Mouse (Mus musculus) CH12.LX (cell line): ENCODE results near the gene Mpig6b. TPM values are rescaled to one million over a fixed set of nuclear protein-coding genes. Genes with fewer than 3 reads are reported as not detected.

Experiments used
- DNase-seq: peaks from one replicate; pipeline ENCODE4 v3.0.0-alpha.2; 2013; ENCODE audit errors: extremely low read depth
- H3K27ac ChIP-seq: 2 replicates; pipeline ENCODE4 v1.5.1; 2012; ENCODE audit warnings: low read depth, mild to moderate bottlenecking, control low read depth, moderate library complexity; ENCODE audit not compliant: insufficient read depth
- H3K27me3 ChIP-seq: replicated peaks from 2 replicates; pipeline ENCODE3; 2012; ENCODE audit warnings: inconsistent platforms
- H3K36me3 ChIP-seq, 2 experiments: replicated peaks in 1 of 2; 2 replicates each; pipeline versions ENCODE3 to v1.6.1; 2012; ENCODE audit warnings: inconsistent platforms in 1 of 2, low read length in 1 of 2, mild to moderate bottlenecking in 1 of 2, mixed read lengths in 1 of 2, moderate library complexity in 1 of 2; ENCODE audit not compliant: control insufficient read depth in 1 of 2, insufficient read depth in 1 of 2
- H3K4me1 ChIP-seq, 2 experiments: 2 replicates each; pipeline ENCODE4 v1.6.1; 2012; ENCODE audit warnings: inconsistent platforms in 1 of 2, moderate library complexity in 1 of 2; ENCODE audit not compliant: insufficient read depth in 2 of 2, control insufficient read depth in 1 of 2
- H3K4me2 ChIP-seq: 2 replicates; pipeline ENCODE4 v1.6.1; 2012; ENCODE audit warnings: low read depth, mild to moderate bottlenecking, control low read depth; ENCODE audit not compliant: poor library complexity, insufficient read depth, severe bottlenecking
- H3K4me3 ChIP-seq, 3 experiments: fragments of 150-350 bp in 1 of 3; sonication (generic) in 1 of 3; replicated peaks in 1 of 3; 2 replicates each; pipeline versions ENCODE3 to v1.5.1; 2011 to 2012; ENCODE audit warnings: low read depth in 2 of 3, low read length in 2 of 3, mild to moderate bottlenecking in 2 of 3, moderate library complexity in 2 of 3, control low read depth in 1 of 3, improper control_type of control experiment in 1 of 3, inconsistent platforms in 1 of 3, mixed read lengths in 1 of 3; ENCODE audit not compliant: poor library complexity in 1 of 3
- H3K79me2 ChIP-seq: replicated peaks from 2 replicates; pipeline ENCODE4 v1.6.1; 2012; ENCODE audit warnings: mild to moderate bottlenecking, moderate library complexity; ENCODE audit not compliant: control insufficient read depth, poor library complexity, insufficient read depth, severe bottlenecking; ENCODE audit errors: extremely low read depth
- H3K9ac ChIP-seq: 2 replicates; pipeline ENCODE4 v1.6.1; 2012; ENCODE audit warnings: low read depth, mild to moderate bottlenecking, control low read depth, moderate library complexity; ENCODE audit not compliant: insufficient read depth
- H3K9me3 ChIP-seq: replicated peaks from 2 replicates; pipeline ENCODE3; 2012; ENCODE audit warnings: low read length, inconsistent platforms, mixed read lengths
- CHD1 ChIP-seq: IDR thresholded peaks from 2 replicates; pipeline ENCODE4 v1.6.1; 2012; ENCODE audit warnings: low read depth, low read length, improper control_type of control experiment, inconsistent platforms
- CHD2 ChIP-seq: IDR thresholded peaks from 2 replicates; pipeline ENCODE4 v1.6.1; 2011; ENCODE audit warnings: low read length, improper control_type of control experiment
- CTCF ChIP-seq, 2 experiments: IDR thresholded peaks in 1 of 2; conservative IDR thresholded peaks in 1 of 2; 2 replicates each; pipeline ENCODE4 v1.5.1; 2011 to 2012; ENCODE audit warnings: low read depth in 2 of 2, low read length in 2 of 2, improper control_type of control experiment in 1 of 2, inconsistent platforms in 1 of 2, mild to moderate bottlenecking in 1 of 2, moderate library complexity in 1 of 2
- EP300 ChIP-seq: IDR thresholded peaks from 2 replicates; pipeline ENCODE4 v1.6.1; 2011; ENCODE audit warnings: low read length, improper control_type of control experiment
- ETS1 ChIP-seq: conservative IDR thresholded peaks from 2 replicates; pipeline ENCODE4 v1.6.1; 2012; ENCODE audit warnings: low read depth, mild to moderate bottlenecking, inconsistent platforms, low read length, improper control_type of control experiment, moderate library complexity
- GABPA ChIP-seq: IDR thresholded peaks from 2 replicates; pipeline ENCODE4 v1.6.1; 2012; ENCODE audit warnings: low read depth, low read length, improper control_type of control experiment, inconsistent platforms; ENCODE audit not compliant: insufficient replicate concordance
- IRF4 ChIP-seq: IDR thresholded peaks from 2 replicates; pipeline ENCODE4 v1.6.1; 2014; ENCODE audit warnings: low read depth, mild to moderate bottlenecking, inconsistent platforms, low read length, improper control_type of control experiment
- KAT2A ChIP-seq: IDR thresholded peaks from 2 replicates; pipeline ENCODE4 v1.6.1; 2012; ENCODE audit warnings: low read length, improper control_type of control experiment, inconsistent platforms; ENCODE audit not compliant: insufficient replicate concordance
- MAFK ChIP-seq: IDR thresholded peaks from 2 replicates; pipeline ENCODE4 v1.6.1; 2011; ENCODE audit warnings: low read length, improper control_type of control experiment; ENCODE audit not compliant: insufficient replicate concordance
- MAZ ChIP-seq: IDR thresholded peaks from 2 replicates; pipeline ENCODE4 v1.6.1; 2012; ENCODE audit warnings: low read depth, mild to moderate bottlenecking, inconsistent platforms, low read length, improper control_type of control experiment, moderate library complexity
- MEF2A ChIP-seq: IDR thresholded peaks from 2 replicates; pipeline ENCODE4 v1.6.1; 2014; ENCODE audit warnings: low read depth, mild to moderate bottlenecking, inconsistent platforms, low read length, improper control_type of control experiment, borderline replicate concordance
- MYC ChIP-seq: IDR thresholded peaks from 2 replicates; pipeline ENCODE4 v1.6.1; 2011; ENCODE audit warnings: low read depth, mild to moderate bottlenecking, improper control_type of control experiment, low read length
- NRF1 ChIP-seq: IDR thresholded peaks from 2 replicates; pipeline ENCODE4 v1.6.1; 2014; ENCODE audit warnings: low read depth, mild to moderate bottlenecking, inconsistent platforms, low read length, improper control_type of control experiment, moderate library complexity
- POLR2A ChIP-seq: IDR thresholded peaks from 2 replicates; pipeline ENCODE4 v1.6.1; 2011; ENCODE audit warnings: low read depth, mild to moderate bottlenecking, improper control_type of control experiment, low read length
- RCOR1 ChIP-seq: conservative IDR thresholded peaks from 2 replicates; pipeline ENCODE4 v1.6.1; 2012; ENCODE audit warnings: low read depth, mild to moderate bottlenecking, inconsistent platforms, low read length, improper control_type of control experiment
- SIN3A ChIP-seq: IDR thresholded peaks from 2 replicates; pipeline ENCODE4 v1.6.1; 2012; ENCODE audit warnings: low read length, improper control_type of control experiment, inconsistent platforms
- SMC3 ChIP-seq: IDR thresholded peaks from 2 replicates; pipeline ENCODE4 v1.6.1; 2011; ENCODE audit warnings: low read depth, low read length, improper control_type of control experiment
- UBTF ChIP-seq: IDR thresholded peaks from 2 replicates; pipeline ENCODE4 v1.6.1; 2012; ENCODE audit warnings: low read depth, mild to moderate bottlenecking, inconsistent platforms, low read length, improper control_type of control experiment, moderate library complexity
- USF1 ChIP-seq: IDR thresholded peaks from 2 replicates; pipeline ENCODE4 v1.6.1; 2014; ENCODE audit warnings: low read depth, mild to moderate bottlenecking, inconsistent platforms, low read length, improper control_type of control experiment
- USF2 ChIP-seq: conservative IDR thresholded peaks from 2 replicates; pipeline ENCODE4 v1.6.1; 2011; ENCODE audit warnings: low read depth, low read length, improper control_type of control experiment
- dilution Hi-C: fragments of 300-500 bp; cut with MboI; formaldehyde crosslinking; loops from 2 replicates; pipeline ENCODE4 v1.14.3; 2020; ENCODE audit warnings: low sequenced_read_pairs; ENCODE audit not compliant: extremely low pct_unique_long_range_greater_than_20kb, extremely low pct_ligation_motif_present
- in situ Hi-C: fragments of 300-500 bp; cut with MboI; formaldehyde crosslinking; loops from 3 replicates; pipeline ENCODE4 v1.14.3; 2019; ENCODE audit warnings: low sequenced_read_pairs, low pct_ligation_motif_present, low pct_unique_long_range_greater_than_20kb, mixed read lengths
- polyA plus RNA-seq: library from polyadenylated mRNA; unstranded; fragments of >175 nt; gene quantifications from 2 replicates; pipeline ENCODE4 v1.2.1, GENCODE M21; 2012; ENCODE audit warnings: low read depth; ENCODE audit not compliant: insufficient read length
- total RNA-seq, 2 experiments: library from RNA; depleted of rRNA; stranded (reverse); fragments of 300-350 nt in 1 of 2; fragments of >200 nt in 1 of 2; gene quantifications; 2 replicates each; pipeline ENCODE4 v1.2.3; 2012 to 2014

Gene Mpig6b
- total and polyA plus RNA-seq, 3 experiments = 0.10 TPM; not detected in 2

GRCm38 (mm10) chr17:35080248-35080647 is 14.3 kb upstream of the Mpig6b start:
- Histone ChIP-seq H3K79me2 (no peaks in the 10 kb centered on the region), H3K36me3 (no peaks in the 10 kb centered on the region), H3K4me1 (peaks cover 17 to 22% of the 10 kb centered on the region in 2 experiments), H3K4me3 (no peak overlapping the region), H3K9ac (no peak overlapping the region), H3K4me2 (no peak overlapping the region), H3K27ac (no peak overlapping the region)
- no peak for TF ChIP-seq RCOR1
- no peak for TF ChIP-seq CHD1
- TF ChIP-seq IRF4 = no peak
- no peak for TF ChIP-seq POLR2A
- TF ChIP-seq KAT2A = no peak
- no peak for TF ChIP-seq UBTF
- no peak for TF ChIP-seq ETS1
- no peak for TF ChIP-seq NRF1
- no peak for TF ChIP-seq SIN3A
- no peak for TF ChIP-seq CTCF (conservative IDR thresholded peaks at IDR 0.05 in 1 of 2, IDR thresholded peaks at IDR 0.05 in 1 of 2; ENCODE audit: low read depth in 2 of 2, low read length in 2 of 2)
- no peak for TF ChIP-seq EP300
- no peak for TF ChIP-seq MEF2A
- no peak for TF ChIP-seq SMC3
- no peak for TF ChIP-seq USF2
- TF ChIP-seq GABPA = no peak
- TF ChIP-seq MAZ = no peak
- no peak for TF ChIP-seq CHD2
- TF ChIP-seq MAFK = no peak
- TF ChIP-seq, all 38 proteins: peak for 0
- DNase-seq = no peak
- H3K9me3 ChIP-seq = no peaks in the 10 kb centered on the region
- in situ Hi-C loops = no loop called here
- H3K27me3 ChIP-seq = no peaks in the 10 kb centered on the region
- dilution Hi-C loops = no loop called here

GRCm38 (mm10) chr17:35079778-35080177 is 13.8 kb upstream of the Mpig6b start:
- no peak for DNase-seq
- no peak overlapping the region for H3K4me2 ChIP-seq
- H3K79me2 ChIP-seq = no peaks in the 10 kb centered on the region
- no peak overlapping the region for H3K9ac ChIP-seq
- H3K4me3 ChIP-seq = no peak overlapping the region
- H3K27me3 ChIP-seq = no peaks in the 10 kb centered on the region
- no peak for TF ChIP-seq USF1
- TF ChIP-seq MYC = no peak
- TF ChIP-seq, all 38 proteins: peak for 0
- Histone ChIP-seq H3K9me3 (no peaks in the 10 kb centered on the region), H3K4me1 (peaks cover 17 to 22% of the 10 kb centered on the region in 2 experiments), H3K27ac (no peak overlapping the region), H3K36me3 (no peaks in the 10 kb centered on the region)
- dilution Hi-C loops (no loop called here), in situ Hi-C loops (no loop called here)
